Mouse (Mus musculus) thymus, postnatal 36 days (tissue): Measurements from ENCODE around the gene Cab39.

ENCODE experiments used
- DNase-seq, 2 experiments: peaks; one replicate each; pipeline ENCODE4 v3.0.0; 2022; ENCODE audit warnings: mixed read lengths in 2 of 2

Cab39 gene

GRCm38 (mm10) chr1:85793208-85794105 lies at the start of gene Cab39:
Cab39 (plus strand) TSS chr1:85793441.
- peak; percentile 89 to 90 for DNase-seq

DNA sequence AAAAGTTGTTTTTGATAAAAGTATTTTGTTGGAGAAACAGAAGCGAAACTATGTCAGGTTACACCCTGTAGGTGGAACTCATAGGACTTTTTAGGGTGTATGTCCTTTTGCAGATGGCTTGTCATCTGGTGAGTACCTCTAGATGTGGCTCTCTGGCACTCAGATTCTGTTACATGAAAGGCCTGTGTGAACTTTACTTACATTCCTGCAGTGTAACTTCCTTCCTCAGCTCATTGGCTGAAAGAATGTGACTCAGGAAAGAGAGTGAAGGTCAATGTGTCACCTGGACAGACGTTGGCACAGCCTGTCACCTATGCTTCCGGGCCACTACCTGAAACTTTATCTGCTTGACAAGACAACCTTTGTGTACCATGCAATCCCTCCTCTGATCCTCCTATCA lies 48.7 kb upstream of the Cab39 start:
- DNase-seq, result no peak

- DNase-seq, result no peak
These were observed 46.7 kb upstream of the Cab39 start for GRCm38 (mm10) chr1:85746511-85746910.

- no peak for DNase-seq
These were observed 43.4 kb upstream of the Cab39 start for GRCm38 (mm10) chr1:85749829-85750228.

GRCm38 (mm10) chr1:85750650-85751049 lies 42.6 kb upstream of the Cab39 start:
- no peak for DNase-seq

DNA sequence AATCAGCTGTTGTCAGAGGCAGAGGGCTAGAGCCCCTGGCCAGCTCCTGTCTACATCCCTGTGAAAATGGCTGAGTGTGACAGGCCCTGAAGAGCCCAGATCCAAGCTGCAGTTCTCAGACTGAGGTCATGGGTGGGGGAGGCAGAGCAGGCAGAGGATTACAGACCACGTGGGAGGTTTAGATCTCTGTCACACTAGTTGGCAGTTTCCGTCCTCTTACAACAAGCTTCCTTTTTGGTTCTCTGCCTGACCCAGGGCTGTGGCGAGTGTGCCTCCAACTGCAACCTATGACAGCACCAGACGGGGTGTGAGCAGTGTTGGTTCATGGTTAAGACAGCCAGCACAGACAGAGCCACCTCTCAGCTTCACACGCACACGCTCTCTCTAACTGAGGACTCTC lies 41.7 kb upstream of the Cab39 start:
- DNase-seq, result peak; percentile 66 to 77

DNA sequence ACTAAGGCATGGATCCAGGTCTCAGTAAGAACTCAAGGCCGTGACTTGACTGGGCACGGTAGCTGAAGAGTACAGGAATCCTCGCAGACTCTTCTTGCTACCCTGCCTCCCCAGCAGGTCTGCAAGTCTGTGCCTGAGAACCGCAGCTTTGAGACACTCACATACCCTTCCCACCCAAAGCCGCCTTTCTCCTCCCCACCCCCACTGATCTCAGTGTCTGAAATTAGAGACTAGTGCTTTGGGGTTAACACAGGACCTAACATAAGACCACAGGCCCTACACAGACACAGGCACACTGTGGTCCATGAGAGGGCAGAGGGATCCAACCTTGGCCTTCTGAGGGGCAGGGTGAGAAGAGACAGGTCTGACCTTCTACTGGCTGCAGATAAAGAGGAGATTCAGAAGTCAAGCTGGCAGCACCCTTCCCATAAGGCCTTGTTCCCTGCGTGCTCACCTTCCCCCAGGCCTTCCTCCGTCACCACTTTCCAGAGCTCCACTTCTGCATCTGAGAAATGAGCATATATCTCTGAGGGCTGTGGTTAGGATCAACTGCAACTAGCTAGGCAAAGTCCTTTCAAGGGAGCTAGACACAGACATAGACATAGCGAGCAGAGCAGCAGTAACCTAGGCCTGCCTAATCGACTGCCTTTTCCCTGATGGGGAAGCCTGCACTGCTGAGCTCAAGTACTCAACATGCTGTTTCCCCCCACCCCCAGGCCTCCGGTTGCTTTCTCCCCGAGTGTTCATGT lies 41.1 kb upstream of the Cab39 start:
- DNase-seq, result peak; percentile 50 to 58

DNA sequence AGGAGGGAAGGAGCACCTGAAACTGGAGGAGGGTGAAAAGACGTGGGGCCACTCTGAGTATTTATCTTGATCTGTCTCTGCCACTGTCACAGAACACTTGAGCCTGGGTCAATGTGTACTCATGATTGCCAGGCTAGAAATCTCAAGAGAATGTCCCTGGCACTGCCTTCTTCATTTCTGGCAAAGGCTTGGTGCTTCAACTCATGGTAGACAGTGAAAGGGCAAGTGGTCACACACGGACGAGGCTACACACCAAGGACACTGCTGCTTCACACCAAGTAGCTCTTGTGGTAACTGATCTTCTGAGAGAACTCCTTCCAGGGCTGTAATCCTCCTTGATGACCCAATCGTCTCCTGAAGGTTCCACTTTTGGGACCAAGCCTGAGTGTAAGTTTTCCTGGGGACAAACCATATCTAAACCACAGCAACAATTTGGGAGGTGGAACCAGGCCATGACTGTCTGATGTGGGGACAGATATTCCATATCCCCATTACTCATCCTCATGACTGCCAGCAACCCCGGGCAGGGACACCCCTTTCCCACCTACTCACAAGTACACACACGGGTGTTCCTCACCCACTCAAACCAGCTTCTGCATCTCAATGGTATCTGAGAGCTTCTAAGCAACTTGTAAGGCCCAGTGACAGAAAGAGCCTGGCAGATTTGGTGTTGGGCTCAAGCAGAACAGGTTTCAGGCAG lies 35.6 kb upstream of the Cab39 start:
- DNase-seq, result no peak

DNA sequence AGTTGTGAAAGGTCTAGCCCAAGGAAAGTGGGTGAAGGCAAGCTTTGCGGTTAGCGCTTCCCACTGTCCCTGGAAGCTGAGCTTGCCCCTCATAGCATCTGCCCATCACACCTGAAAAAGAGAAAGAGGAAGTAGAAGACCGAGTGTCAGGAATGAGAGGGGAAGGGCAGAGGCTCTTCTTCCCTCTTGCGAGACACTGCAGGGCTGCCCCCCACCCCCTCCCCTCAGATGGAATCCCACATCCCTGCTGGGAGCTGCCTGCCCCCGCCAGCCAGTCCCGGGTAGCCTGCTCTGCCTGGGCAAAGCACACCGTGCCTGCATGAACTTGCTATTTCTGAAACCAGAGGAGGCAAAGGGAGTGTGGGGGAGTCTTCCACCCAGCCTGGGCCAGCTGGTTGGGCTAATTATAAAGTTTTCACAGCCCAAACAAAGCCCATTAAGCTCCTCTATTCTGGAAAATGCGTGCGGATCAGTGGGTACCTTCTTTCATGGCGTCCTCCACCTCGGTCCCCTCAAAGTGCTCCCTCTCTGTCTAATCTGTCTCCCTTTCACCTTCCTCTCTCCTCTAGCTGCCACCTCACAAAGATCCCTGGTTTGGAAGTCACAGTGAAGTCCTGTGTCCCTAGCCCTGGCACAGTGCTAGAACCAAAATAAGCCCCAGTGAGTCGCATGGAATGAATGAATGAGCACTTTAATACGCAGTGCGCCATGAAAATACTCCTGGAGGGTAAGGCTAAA lies 34.8 kb upstream of the Cab39 start:
- DNase-seq, result no peak

DNA sequence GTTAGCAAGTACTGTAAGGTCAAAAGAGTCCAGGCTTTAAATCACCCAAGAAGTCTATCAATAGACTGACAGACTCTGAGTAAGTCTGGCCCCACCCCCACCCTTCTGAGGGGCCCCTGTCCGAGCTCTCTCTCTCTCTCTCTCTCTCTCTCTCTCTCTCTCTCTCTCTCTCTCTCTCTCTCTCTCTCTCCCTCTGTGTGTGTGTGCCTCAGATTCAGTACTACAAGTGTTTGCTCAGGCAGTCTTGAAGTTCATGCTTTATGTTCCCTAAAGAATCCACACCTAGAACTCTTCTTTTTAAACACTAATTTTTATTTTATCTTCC lies 34.3 kb upstream of the Cab39 start:
- no peak for DNase-seq

GRCm38 (mm10) chr1:85761665-85762064 lies 31.6 kb upstream of the Cab39 start:
- no peak for DNase-seq

- DNase-seq, result peak; percentile 20 to 37
These were observed 29.9 kb upstream of the Cab39 start for GRCm38 (mm10) chr1:85763386-85763785.

DNA sequence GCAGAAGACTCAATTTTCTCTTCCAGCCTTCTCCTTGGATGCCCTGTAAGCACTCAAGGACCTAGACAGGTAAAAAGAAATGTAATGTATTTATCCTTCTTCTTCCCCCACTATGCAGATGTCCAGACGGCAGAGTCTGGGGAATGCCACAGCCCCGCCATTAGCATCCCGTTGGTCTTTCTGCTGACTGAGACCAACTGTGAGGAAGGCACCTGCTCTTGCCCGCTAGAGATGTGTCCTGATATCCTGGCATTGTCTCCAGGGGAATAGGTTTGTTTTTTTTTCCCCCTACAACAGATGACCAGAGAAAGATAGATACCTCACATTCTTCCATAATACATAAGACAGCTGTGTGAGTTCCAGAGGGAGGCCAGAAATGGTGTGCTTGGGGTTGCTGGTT lies 28.9 kb upstream of the Cab39 start:
- DNase-seq, result no peak

GRCm38 (mm10) chr1:85766120-85766519 lies 27.1 kb upstream of the Cab39 start:
- no peak for DNase-seq

DNA sequence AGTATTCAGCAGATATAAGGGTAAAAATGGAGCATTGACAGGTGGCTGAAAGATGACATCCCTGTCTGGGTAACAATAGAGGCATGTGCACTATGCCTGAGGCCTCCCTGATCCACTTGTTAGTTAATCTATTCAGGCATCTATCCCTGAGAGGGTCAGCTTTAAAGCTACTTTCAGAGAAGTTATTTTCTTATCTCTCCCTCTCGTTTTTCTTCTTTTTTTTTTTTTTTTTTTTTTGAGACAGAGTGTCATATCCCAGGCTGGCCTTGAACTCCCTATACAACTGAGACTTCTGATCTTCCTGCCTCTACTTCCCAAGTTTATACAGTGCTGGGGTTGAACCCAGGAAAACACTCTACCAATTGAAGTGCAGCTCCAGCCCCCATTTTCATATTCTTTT lies 25.5 kb upstream of the Cab39 start:
- DNase-seq, result no peak

DNA sequence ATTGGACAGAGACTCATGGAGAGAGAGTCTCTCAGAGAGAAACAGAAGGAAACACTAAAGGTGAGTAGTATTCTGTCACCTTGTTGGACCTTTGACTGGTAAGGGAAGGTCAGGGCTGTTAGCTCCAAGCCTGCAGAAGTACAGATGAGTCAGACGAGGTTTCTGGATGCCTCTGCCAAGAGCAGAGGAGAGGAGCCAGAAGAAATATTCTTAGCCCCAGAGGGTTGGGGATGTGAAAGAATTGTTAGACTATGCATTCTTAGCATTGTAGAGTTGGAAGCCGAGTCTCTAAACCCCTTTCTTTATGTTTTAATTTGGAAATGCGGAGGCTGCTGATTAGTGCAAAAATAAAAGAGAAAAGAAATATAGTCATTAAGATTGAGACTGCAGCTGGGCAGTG lies 21.3 kb upstream of the Cab39 start:
- no peak for DNase-seq

- DNase-seq, result no peak
These were observed 18.1 kb upstream of the Cab39 start for GRCm38 (mm10) chr1:85775136-85775535.

DNA sequence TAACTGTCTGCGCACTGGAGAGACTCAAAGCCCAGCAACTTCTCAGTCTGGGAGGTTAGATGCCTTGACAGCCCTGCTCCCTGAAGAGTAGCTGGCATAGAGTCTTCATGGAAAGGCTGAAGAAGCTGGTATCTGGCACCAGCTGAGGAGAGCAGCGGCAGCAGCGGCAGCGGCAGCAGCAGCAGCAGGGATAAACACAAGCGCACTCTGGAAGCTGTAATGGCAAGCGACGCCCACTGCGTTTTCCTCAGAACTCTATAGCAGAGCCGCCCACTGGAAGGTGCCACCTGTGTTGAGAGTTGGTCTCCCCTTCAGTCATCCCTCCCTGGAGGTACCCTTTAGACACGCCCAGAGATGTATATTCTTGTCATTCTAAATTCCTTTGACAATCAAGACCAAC lies 17.1 kb upstream of the Cab39 start:
- DNase-seq, result no peak

DNA sequence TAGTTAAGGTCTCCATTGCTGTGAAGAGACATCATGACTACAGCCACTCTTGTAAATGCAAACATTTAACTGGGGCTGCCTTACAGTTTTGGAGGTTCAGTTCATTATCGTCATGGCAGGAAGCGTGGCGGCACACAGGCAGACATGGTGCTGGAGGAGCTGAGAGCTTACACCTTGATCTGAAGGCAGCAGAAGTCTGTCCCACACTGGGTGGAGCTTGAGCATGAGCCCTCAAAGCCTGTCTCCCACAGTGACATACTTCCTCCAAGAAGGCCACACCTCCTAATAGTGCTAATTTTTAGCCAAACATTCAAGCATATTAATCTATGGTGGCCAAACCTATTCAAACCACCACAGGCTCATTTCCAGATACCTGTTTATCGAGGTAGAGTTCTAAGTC lies 14.8 kb upstream of the Cab39 start, which contains the start of gene A630001G21Rik:
A630001G21Rik (minus strand) TSS at position 208 of the 400 bp plus-strand sequence.
- DNase-seq, result no peak

DNA sequence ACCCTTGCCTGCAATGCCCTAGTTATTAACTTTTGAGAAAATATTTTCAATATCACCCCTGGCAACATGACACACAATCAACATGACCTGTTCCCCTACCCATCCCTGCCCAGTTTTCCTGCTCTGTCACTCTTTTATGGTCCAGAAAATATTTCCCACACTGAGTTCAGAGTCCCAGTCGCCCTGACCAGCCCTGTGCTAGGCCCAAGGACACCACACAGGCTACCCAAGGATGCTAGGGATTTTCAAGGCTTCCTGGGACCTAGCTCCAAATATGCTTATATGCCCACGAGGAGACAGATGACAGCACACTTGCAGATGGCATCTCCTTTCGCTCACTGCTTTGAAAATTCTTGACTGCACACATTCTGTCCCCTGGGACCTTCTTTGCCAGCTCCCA lies 14.2 kb upstream of the Cab39 start:
- no peak for DNase-seq

DNA sequence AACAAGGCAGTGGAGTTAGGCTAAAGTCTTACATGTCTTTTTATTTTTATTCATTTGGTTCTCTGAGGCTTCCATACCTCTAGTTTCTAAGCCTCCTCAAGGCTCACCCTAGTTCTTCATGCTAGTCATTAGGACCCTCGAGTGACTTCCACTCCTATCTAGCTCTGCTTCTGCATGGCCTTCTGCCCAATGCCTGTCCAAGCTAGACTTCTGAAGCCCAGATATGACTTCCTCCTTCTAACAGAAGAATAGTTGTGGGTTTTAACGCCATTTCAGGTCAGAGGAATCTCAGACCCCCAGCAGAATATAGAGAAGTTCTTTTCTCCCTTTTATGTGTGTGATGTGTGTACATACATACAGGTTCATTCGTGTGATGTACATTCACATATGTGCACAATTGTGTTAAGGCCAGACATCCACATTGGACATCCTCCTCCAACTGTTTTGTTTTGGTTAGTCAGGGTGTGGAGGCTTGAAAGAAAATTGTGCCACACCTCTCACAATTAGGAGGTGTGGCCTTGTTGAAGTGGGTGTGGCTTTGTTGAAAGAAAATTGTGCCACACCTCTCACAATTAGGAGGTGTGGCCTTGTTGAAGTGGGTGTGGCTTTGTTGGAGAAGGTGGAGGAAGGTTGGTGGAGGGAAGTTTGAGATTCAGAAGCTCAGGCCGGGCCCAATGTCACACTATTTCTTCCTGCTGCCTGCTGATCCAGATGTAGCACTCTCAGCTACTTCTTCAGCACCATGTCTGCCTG lies 13.6 kb upstream of the Cab39 start:
- no peak for DNase-seq

- no peak for DNase-seq
These were observed 2.7 kb upstream of the Cab39 start for GRCm38 (mm10) chr1:85790565-85790964.
